Mouse (Mus musculus) T-helper 1 cell (primary cell): ENCODE results near the gene Zfp384.
"Not testable (repeated sequence)": the region's sequence is repeated elsewhere in the genome, so short reads cannot be mapped to it uniquely, and the experiment has no call there.

Experiments
- in situ Hi-C: fragments of 300-600 bp; cut with MboI, MseI; formaldehyde crosslinking; loops from one replicate; pipeline ENCODE4 v1.15.1; 2025; ENCODE audit warnings: high pct_unique_total_duplicates

Gene Zfp384

DNA sequence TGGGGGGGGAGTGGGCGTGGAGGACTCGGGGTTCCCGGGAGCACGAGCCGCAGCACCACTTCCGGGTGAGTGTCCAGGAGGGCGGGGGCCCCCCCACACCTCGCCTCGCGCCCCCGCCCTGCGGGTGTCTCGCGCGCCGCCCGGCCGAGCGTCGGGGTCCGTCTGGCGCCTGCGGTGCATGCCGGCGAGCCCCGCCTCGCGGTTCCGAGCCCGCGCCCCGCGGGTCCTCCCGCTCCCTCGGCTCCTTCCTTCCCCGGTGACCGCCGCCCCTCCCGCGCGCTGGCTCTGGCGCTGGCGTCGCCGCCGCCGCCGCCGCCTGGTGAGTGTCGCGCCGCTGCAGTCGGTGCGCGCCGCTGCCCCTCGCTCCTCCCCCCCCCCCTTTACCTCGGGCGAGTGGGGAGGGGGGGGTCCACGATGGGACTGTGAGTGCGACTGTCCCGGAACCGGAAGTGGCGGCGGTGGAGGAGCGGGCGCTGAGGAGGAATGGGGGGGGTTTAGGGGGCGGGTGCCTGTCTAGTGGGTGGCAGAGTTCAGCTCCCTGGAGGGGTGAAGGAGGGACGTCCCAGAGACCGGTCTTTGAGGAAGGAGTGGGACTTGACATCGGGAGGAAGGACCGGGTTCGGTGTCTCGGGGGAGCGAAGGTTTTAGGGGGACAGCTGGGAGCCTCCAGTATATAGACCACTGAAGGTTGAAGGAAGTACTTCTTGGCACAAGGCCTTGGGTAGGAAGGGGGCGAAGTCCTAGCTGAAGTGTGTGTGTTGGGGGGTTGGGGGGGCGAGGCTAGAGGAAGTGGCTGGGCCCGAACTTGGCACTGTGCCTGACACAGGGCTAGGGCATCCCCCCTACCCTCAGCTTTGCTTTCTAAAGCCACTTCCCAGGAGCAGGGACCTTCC, 482 bp downstream of the Zfp384 start:
- in situ Hi-C loops, result no loop called here

DNA sequence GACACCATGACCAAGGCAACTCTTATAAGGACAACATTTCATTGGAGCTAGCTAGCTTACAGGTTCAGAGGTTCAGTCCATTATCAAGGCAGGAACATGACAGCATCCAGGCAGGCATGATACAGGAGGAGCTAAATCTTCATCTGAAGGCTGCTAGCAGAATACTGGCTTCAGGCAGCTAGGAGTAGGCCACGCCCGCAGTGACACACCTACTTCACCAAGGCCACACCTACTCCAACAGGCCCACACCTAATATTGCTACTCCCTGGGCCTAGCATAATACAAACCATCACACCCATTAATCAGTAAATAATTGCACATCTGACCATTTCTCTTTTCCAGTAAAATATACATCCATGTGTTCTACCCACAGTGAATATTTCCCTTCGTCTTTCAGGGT, 8.7 kb downstream of the Zfp384 start:
- in situ Hi-C loops, result no loop called here

DNA sequence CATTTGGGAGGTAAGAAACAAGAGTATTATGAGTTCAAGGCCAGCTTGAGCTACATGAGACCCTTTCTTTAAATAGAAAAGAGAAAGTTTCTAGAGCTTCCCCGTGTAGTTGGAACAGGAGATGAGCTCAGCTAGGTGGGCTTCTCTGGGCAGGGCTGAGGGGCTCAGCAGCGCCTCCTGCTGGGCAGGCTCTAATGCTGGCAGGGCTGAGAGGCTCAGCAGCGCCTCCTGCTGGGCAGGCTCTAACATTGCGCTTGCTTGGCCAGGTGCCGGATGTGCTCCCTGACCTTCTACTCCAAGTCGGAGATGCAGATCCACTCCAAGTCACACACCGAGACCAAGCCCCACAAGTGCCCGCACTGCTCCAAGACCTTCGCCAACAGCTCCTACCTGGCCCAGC, 21.6 kb downstream of the Zfp384 start:
- in situ Hi-C loops, result not testable (repeated sequence)

DNA sequence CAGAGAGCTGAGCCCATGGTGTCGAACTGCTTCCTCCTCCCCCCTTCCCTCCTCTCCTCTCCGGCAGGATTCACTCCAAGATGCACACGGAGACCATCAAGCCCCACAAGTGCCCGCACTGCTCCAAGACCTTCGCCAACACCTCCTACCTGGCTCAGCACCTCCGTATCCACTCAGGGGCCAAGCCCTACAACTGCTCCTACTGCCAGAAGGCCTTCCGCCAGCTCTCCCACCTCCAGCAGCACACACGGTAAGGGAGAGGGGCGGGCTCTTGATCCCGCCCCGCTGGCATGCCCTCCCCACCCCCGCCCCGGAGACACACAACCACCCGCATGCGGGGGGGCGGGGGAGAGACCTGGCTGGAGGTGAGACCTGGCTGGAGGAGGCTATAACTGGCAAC, 22.7 kb downstream of the Zfp384 start:
- in situ Hi-C loops, result no loop called here

DNA sequence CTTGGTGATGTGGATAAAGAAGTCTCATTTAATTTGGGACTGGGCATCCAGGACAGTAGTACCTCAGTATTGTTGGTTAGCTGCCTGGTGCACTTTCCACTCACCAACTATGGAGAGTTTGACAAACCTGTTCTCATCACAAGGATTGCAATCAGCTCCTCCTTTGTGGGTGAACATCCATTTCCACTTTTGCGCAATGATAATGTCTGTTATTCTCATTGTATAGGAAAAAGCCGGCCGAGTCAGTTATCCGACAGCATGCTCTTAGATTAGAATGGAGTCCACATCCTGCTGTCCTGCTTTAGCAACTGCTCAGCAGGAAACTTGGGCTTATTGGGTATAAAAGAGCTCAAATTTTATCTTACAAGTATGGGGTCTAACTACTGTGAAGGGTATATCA, 29.7 kb downstream of the Zfp384 start:
- in situ Hi-C loops, result no loop called here

DNA sequence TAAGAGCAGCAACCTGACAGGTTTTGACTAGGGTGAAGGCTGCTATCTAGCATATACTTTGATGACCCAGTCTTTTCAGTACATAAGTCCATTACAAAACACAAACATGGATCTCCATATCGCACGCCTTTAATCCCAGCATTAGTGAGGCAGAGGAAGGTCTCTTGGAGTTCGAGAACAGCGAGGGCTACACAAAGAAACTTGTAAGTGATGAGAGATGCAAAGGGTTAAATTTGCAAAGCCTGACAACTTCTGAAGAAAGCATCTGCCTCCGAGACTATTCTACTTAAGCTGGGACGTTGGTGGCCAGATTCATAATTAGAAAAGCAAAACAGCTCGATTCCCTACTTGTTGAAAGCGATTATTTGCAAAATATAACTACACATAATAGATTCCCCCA, 30.2 kb downstream of the Zfp384 start:
- in situ Hi-C loops, result no loop called here

DNA sequence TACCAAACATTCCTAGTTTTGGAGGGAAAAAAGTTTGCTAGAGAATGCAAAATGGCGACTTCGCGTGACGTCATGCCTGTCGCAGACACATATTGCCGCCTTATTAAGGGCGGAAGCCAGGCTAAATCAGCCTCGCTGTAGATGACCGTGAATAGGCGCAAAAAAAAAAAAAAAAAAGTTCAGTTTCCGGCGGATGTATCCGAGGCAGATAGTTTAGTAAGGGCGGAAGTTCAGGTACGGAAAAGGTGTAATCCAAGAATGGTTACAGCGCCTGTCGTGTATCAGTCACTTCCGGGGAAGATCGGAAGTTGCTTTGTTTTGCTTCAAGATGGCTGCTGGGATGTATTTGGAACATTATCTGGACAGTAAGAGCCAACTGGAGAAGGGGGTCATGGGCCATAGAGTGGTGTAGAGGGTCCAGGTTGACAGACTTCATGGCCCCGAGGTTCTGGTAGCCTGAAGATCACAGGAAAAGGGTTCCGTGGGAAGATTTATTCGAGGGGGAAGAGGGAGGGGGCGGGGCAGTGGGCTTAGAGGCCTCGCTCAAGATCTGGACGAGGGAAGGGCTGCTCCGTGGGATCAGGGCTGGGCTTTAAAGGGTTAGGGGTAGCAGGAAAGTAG, 30.7 kb downstream of the Zfp384 start, which contains the start of gene Ing4:
Gene Ing4 (plus strand): TSS at position 228 of the 621 bp plus-strand sequence.
- in situ Hi-C loops, result no loop called here

DNA sequence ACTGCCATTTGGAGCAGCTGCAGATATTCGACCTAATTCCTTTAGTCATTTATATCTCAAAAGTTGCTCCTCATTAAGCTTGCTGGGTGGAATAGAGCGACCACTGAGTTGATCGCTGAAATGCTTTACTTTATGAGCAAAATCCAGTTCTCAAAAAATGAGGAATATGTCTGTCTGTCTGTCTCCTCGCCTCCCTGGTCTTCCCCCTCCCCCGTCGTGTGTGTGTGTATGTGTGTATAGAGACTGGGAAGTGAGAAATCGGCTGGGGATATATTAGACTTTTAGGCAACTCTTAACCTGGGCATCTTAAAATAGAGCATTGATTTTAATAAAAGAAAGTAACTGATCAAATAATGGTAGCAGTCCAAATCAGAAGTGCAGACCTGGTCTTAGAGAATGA, 31.3 kb downstream of the Zfp384 start:
- in situ Hi-C loops, result no loop called here

DNA sequence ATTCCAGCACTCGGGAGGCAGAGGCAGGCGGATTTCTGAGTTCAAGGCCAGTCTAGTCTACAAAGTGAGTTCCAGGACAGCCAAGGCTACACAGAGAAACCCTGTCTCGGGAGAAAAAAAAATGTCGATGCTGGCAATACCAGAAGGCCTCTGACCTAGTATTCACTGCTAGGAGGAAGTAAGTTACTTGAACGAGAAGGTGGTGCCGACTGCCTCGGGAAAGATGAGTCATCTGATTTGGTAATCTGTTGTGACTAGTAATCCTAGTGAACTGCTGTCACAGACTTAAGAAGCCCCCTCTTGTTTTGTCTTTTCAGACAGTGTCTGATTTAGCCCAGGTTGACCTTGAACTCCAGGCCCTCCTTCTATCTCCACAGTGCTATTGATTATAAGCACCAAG, 32.1 kb downstream of the Zfp384 start:
- in situ Hi-C loops, result no loop called here

DNA sequence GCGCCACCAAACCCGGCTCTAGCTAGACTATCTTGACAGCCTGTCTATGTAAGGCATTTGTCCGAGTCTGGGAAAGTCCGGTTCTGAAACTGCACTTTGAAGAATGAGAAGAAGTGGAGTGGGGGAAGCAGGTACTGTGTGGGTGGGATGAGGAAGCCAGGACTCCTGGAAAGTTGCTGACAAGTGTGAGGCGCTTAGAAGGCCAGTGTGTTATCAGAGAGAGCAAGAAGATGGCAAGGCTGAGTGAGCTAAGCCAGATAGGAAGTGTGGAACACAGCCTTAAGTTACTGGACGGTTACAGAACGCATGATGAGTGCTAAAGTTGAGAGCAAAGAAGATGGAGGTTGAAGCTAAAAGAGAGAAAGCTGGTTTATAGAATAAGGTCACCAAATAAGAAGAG, 33.1 kb downstream of the Zfp384 start:
- in situ Hi-C loops, result no loop called here

DNA sequence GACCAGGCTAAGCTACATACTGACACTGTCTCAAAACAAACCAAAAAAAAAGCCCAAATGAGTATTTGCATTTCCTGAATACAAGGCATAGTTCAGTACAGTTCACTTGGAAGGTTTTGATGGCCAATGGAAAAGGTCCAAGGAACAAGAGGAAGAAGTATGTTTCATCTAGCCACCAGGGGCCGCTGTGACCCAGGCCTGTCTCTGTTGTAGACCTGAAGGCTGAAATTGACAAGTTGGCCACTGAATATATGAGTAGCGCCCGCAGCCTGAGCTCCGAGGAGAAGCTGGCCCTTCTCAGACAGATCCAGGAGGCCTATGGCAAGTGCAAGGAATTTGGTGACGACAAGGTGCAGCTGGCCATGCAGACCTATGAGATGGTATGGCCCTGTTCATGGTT, 37.7 kb downstream of the Zfp384 start:
- in situ Hi-C loops, result loop anchor here (5.0 kb wide), 1 partner anchor 36 kb away; no protein-coding TSS in a partner anchor

DNA sequence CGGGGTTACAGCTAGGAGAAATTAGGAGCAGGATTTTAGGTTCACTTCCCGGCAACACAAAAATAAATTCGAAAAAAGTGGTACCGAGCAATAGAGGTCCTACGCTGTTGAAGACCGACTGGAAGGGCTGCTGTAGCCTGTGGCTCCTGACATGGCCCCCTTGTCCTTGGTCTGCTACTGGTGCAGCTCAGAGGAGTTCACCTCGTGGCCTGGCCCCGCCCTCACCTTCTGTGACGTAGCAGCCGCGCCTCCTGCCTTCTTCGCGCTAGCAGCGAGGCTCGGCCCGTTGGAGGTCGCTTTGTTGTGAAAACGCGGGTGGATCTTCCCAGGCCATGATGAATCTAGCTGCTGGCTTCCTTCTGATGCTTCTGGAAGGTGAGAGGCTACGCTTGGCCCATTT, 40.7 kb downstream of the Zfp384 start, which contains the start of gene Acrbp:
Gene Acrbp (plus strand): TSS at position 12 of the 400 bp plus-strand sequence.
- in situ Hi-C loops, result loop anchor here (5.0 kb wide), 1 partner anchor 33 kb away; no protein-coding TSS in a partner anchor

DNA sequence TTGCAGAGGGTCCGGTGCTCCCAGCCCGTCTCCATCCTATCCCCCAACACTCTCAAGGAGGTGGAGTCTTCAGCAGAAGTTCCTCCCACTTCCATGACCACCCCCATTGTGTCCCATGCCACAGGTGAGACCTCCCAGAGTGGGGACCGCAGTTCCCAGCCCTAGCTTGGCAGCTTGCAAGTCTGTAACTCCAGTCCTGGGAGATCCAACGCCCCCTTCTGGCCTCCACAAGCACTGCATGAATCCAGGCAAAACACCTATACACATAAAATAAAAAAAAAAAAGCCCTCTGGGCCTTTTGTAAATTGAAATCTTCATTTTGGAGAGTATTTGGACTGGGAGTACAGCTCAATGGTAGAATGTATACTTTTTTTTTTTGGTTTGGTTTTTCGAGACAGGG, 42.3 kb downstream of the Zfp384 start:
- in situ Hi-C loops, result no loop called here

DNA sequence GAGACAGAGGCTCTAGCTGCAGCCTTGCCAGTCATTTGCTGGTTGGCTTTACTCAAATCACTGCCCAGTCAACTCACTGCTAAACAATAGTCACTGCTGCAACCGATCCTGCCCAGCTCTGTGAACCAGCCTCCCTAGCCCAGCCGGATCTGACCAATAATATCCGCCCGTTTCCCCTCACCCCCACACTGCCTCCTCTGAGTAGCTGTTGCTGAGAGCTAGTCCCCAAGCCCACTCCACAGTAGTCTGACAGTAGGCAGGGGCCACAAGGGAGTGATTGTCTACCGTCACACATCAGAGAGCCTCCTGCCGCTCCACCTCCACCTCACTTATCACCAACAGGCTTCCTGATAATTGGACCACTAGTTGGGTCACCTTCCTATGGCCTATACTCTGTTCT, 52.5 kb downstream of the Zfp384 start:
- in situ Hi-C loops, result no loop called here

DNA sequence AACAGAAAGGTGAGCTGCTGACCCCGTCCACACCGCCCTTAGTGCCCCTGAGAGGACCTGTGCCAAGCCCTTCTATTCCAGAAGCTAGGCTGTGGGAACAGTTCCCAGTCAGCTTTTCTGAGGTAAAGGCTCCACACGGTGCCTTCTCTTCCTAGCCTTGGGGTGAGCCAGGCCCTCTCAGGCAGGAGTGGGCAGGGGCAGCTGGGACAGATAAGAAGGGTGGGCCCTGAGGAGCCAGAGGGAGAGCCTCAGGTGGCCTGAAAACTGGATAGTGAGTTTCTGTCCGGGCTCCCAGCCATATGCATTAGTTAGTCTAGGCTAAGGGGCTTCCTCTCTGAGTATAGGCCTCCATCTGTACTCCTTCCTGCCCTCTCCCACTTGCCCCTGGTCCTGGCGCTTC, 53.6 kb downstream of the Zfp384 start:
- in situ Hi-C loops, result no loop called here

DNA sequence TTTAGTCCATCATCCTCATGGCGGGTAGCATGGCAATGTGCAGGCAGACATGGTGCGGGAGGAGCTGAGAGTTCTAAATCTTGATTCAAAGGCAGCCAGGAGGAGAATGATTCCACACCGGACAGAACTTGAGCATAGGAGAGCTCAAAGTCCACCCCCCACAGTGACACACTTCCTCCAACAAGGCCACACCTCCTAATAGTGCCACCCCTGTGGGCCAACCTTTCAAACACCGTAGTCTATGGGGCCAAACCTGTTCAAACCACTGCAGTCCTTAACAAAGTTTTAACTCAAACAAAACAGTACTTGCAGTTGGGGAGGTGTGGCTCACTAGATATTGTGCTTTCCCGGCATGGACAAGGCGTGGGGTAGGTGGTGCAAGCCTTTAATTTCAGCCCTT, 55.0 kb downstream of the Zfp384 start:
- in situ Hi-C loops, result no loop called here

DNA sequence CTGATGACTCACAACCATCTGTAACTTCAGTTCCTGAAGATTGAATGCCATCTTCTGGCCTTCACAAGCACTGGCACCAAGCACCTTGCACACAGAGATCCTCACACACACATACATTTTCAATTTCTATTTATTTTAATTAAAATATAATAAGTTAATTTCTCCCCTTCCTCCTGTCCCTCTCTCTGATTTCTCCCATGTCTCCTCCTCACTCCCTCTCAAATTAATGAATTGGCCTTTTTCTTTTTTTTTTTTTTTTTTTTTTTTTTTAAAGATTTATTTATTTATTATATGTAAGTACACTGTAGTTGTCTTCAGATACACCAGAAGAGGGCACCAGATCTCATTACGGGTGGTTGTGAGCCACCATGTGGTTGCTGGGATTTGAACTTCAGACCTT, 56.3 kb downstream of the Zfp384 start:
- in situ Hi-C loops, result not testable (repeated sequence)

DNA sequence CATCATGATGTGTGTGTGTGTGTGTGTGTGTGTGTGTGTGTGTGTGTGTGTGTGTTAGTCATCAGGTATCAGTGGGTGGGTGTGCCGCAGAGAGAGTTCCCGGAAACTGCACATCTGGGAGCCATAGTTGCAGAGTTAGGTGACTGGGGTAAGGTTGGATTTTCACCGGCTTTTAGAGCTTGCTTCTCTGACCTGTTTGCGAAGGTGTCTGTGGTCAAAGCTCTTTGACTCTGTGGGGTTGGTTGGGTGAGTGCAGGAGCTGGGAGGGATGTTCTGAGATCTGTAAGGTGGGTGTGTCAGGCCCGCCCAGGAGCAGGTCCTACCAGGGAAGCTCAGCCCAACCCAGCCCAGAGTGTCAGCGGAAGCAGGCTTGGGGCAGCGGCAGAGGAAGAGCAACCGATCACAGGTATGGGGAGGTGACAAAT, 58.6 kb downstream of the Zfp384 start, which contains the start of gene Lpar5:
Gene Lpar5 (plus strand): TSS at position 350 of the 425 bp plus-strand sequence.
- in situ Hi-C loops, result no loop called here

DNA sequence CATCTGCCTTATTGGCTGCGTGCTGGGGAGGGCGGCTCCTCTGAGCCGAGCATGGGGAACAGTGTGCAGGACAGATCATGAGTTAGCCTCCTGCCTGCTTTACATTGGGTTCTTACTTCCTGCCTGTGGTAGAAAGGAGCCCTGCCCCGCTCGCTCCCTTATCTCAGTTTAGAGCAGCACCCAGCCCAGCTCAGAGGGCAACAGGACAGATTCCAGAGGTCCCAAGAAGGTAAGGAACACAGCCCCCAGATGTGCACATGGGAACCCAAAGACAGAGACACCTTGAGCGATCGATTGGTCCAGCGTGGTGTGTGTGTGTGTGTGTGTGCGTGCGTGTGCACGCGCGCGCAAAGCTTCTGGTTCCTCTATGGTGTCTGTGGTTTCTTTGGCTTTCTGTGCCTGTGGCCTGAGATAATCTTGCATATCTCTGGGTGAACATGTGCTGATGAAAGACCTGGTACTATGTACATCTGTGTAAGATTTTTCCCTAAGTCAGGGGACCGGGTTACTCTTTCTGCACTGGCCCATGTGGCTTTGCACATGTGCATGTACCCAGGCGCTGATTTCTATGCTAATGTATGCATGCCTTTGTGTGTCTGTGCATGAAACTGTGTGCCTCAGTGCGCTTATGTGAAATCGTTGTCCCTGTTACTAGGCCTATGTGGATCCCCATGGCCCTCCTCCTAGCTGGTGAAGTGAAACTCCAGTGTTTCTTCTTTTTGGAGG, 62.4 kb downstream of the Zfp384 start:
- in situ Hi-C loops, result no loop called here

DNA sequence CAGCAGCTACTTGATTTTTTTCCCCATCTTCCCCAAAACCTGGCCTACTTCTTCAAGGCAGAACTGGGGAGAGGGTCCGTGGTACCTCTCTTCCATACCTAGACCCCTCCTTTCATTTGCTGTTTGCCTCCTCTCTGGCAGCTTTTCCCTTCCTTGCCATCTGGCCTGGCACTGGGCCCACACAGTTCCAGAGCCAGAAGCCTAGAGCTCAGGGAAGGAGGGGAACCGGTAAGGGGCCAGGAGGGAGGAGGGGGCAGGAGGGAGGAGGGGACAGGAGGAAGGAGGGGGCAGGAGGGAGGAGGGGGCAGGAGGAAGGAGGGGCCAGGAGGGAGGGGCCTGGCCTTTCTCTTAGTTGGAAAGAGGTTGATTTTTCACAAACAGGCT, 62.9 kb downstream of the Zfp384 start:
- in situ Hi-C loops, result no loop called here

DNA sequence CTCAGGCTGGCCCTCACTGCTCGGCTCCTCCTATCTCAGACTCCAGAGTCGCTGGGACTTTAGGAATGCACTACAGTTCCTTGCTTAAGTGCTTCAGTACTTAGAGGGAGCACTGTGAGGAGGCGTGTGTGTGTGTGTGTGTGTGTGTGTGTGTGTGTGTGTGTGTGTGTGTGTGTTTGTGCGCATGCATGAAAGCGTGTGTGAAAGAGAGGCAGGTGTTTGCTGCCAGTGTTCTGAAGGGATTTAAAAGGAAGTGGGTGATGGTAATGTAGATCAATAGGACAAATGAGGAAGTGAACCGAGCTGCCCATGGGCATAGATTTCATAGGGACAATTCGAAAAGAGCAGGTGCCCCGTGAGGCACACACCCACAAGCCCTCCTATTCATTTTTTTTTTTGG, 64.9 kb downstream of the Zfp384 start:
- in situ Hi-C loops, result no loop called here

DNA sequence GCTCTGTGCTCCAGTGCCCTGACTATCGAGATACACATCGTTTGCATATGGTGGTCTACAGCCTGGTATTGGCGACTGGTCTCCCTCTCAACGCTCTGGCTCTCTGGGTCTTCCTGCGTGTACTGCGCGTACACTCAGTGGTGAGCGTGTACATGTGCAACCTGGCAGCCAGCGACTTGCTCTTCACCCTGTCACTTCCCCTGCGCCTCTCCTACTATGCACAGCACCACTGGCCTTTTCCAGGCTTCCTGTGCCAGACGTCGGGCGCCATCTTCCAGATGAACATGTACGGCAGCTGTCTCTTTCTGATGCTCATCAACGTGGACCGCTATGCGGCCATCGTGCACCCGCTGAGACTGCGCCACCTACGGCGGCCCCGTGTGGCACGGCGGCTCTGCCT, 72.4 kb downstream of the Zfp384 start:
- in situ Hi-C loops, result loop anchor here (5.0 kb wide), 1 partner anchor 34 kb away; the partner anchor contains the start of gene Acrbp
